Mouse (Mus musculus) ovary, adult 18-20 months (tissue): ENCODE measurements around the gene Rreb1.
A peak's percentile ranks its signal among the peaks of the same experiment; 100 is the strongest.

Experiments used
- DNase-seq: peaks from one replicate; pipeline ENCODE4 v3.0.0; 2022; ENCODE audit warnings: low spot score, mixed read lengths

Rreb1 gene

GRCm38 (mm10) chr13:37778147-37778593, at the start of gene Rreb1:
Rreb1 (plus strand) TSS chr13:37778400.
- DNase-seq, result peak; percentile 17

- no peak for DNase-seq
These were observed 49.6 kb upstream of the Rreb1 start for GRCm38 (mm10) chr13:37728551-37728950.

- peak; percentile 44 for DNase-seq
These were observed 46.1 kb upstream of the Rreb1 start for GRCm38 (mm10) chr13:37731914-37732693.

- DNase-seq, result no peak
These were observed 43.7 kb upstream of the Rreb1 start for GRCm38 (mm10) chr13:37734501-37734900.

DNA sequence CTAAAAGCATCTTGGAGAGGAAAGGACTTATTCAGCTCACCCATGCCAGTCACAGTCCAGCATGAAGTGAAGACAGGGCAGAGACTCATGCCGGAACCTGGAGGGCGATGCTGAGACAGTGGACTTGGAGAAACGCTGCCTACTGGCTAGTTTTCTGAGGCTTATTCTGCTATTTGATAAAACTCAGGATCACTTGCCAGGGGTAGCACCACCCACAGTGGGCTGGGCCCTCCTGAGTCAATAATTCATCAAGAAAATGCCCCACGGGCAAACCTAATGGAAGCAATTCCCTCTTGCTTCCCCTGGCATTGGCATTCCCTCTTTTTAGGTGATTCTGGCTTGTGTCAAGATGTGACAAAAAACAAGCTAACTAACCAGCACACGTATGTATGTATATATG, 38.1 kb upstream of the Rreb1 start:
- DNase-seq, result no peak

GRCm38 (mm10) chr13:37740752-37741151, 37.4 kb upstream of the Rreb1 start:
- no peak for DNase-seq

- no peak for DNase-seq
These were observed 36.0 kb upstream of the Rreb1 start for GRCm38 (mm10) chr13:37742248-37742647.

- no peak for DNase-seq
These were observed 30.7 kb upstream of the Rreb1 start for GRCm38 (mm10) chr13:37747504-37747903.

DNA sequence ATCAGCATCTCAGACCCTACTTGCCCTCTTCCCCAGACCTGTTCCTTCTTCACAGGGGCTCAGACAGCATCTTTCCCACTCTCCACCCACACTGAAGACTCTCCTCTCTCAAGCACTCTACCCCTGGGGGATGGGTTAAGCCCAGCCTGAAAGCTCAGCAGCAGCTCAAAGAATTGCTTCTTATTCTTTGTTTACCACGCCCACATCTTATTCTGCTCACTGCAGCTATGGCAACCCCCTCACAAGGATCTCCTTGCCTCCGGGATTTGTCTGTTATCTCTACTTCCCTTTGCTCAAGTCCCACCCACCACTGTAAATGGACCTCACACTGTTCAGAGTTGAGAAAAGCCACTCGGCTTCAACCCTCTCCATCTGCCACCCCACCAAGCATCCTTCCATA, 28.7 kb upstream of the Rreb1 start:
- DNase-seq, result no peak

GRCm38 (mm10) chr13:37751154-37751950, 26.8 kb upstream of the Rreb1 start:
- no peak for DNase-seq

GRCm38 (mm10) chr13:37759341-37760012, 18.7 kb upstream of the Rreb1 start:
- DNase-seq, result peak; percentile 40

DNA sequence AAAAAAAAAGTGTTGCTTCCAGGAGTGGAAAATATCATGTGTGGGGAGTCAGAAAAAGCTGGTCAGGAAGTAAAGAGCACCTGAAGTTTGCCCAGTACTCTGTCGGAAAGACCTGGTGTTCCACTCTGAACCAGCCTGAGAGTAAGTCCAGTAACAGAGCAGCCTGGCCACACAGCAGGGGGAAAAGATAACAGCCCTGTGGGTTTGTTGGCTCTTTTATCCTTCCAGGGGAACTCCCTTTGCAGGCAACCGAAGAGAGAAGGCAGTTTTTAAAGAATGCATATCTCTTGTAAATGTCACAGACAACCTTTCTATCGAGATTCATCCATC, 18.2 kb upstream of the Rreb1 start:
- no peak for DNase-seq

DNA sequence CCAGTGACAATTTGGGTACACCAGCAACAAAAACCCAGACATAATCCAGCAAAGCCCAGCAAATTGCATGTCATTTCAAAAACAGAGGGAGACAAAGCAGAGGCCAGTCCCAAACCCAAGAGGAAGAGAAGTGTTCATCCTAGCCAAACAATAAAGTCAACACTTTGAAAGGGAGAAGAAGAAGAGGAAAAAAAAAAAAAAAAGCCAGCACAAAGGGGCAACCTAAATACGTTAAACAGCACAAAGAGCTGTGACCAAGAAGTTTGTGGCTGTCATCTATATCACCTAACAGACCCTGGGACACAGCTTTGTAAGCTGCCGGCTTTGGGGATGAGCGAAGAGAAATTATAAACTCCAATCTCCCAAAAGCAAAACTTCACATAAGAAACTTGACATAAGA, 17.8 kb upstream of the Rreb1 start:
- no peak for DNase-seq

DNA sequence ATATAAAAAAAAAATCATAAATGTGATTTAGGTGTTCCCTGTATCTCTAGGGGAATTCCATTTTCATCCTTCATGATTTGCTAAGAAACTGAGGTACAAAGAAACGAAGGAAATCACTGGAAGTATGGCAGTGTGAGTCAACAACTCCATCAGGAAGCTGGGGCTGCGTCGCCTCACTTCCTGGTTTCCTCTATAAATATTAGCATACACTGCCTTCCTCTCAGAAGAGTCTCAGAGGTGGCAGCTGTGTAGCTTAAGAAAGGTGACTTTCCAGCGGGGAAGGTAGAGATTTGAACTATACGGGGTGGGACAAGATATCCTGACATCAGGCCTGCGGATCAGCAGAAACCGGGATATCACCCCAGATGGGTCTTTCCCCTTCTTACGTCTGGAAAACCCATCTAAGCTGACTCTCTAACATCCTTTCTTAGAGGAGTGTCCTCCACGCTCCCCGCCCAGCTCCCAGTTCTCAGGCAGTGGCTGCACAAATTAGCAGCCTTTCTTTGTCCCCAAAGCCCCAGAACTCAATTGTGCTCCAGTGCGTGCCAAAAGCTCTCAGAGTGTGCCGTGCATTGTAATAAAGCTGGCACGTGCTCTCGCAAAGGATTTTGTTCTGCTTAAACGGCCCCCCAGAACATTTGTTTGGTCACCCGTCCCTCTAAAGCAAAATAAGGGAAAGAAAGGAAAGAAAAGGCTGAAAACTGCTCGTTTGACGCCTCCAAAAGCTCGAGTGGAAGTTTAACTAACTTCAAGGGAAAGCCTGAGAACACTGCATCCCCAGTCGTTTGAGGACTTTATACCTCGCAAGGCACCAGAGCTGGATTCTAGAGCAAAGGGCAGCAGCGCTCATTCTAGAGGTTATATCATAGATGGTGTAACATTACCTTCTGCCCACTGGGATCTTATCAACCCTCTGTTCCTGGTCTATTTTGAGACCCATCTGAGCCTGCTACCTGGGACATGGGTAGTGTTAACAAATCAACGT, 17.0 kb upstream of the Rreb1 start:
- no peak for DNase-seq

GRCm38 (mm10) chr13:37763800-37764407, 14.3 kb upstream of the Rreb1 start:
- no peak for DNase-seq

- DNase-seq, result no peak
These were observed 8.4 kb upstream of the Rreb1 start for GRCm38 (mm10) chr13:37769777-37770176.

DNA sequence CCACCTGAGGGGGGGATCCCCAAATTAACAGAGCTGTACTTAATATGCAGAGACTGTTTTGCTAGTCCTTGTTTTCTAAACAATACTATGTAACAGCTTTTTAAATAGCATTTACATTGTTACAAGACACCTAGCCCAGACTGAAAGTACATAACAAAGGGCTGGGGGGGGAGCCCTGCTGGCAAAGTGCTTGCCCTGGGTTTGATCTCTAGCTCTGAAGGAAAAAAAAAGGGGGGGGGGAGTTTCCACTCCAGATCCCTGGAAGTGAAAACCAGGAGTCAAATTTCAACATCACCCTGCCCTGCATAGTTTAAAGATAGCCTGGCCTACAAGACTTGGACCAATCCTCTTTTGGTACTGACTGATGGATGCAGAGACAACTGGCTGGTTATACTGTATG, 4.7 kb upstream of the Rreb1 start:
- DNase-seq, result no peak

GRCm38 (mm10) chr13:37776675-37777074, 1.5 kb upstream of the Rreb1 start:
- no peak for DNase-seq

- no peak for DNase-seq
These were observed 651 bp upstream of the Rreb1 start for GRCm38 (mm10) chr13:37777351-37778146.

- DNase-seq, result peak; percentile 15
These were observed 513 bp downstream of the Rreb1 start for GRCm38 (mm10) chr13:37778594-37779231.
